Mouse (Mus musculus) spleen, postnatal 10 days (tissue): ENCODE data around the gene Gclc.

ENCODE experiments used
- DNase-seq, 2 experiments: peaks; one replicate each; pipeline ENCODE4 v3.0.0; 2021 to 2022; ENCODE audit warnings: low spot score in 2 of 2

The Gclc gene

GRCm38 (mm10) chr9:77783006-77783405, 28.7 kb downstream of the Gclc start:
- DNase-seq: peak in 1 of 2 experiments; percentile 35

- DNase-seq: no peak
Observed at GRCm38 (mm10) chr9:77785466-77785865, 31.1 kb downstream of the Gclc start.

GRCm38 (mm10) chr9:77787936-77788335, 33.6 kb downstream of the Gclc start:
- no peak for DNase-seq

- DNase-seq: no peak
Observed at GRCm38 (mm10) chr9:77789615-77790348, 35.4 kb downstream of the Gclc start.

GRCm38 (mm10) chr9:77793838-77794237, 39.5 kb downstream of the Gclc start:
- DNase-seq: no peak

- peak in 1 of 2 experiments; percentile 59 for DNase-seq
Observed at GRCm38 (mm10) chr9:77802461-77802860, 48.1 kb downstream of the Gclc start.

GRCm38 (mm10) chr9:77806426-77806825, 52.1 kb downstream of the Gclc start:
- no peak for DNase-seq

- DNase-seq: peak; percentile 72 to 84
Observed at GRCm38 (mm10) chr9:77806842-77807668, 52.7 kb downstream of the Gclc start.

GRCm38 (mm10) chr9:77808481-77808880, 54.1 kb downstream of the Gclc start:
- DNase-seq: no peak

- DNase-seq: no peak
Observed at GRCm38 (mm10) chr9:77818858-77819257, 64.5 kb downstream of the Gclc start.

- DNase-seq: no peak
Observed at GRCm38 (mm10) chr9:77819318-77819717, 65.0 kb downstream of the Gclc start.

- DNase-seq: no peak
Observed at GRCm38 (mm10) chr9:77820836-77821235, 66.5 kb downstream of the Gclc start.

GRCm38 (mm10) chr9:77825380-77825961, 71.1 kb downstream of the Gclc start:
- peak in 1 of 2 experiments; percentile 29 for DNase-seq

GRCm38 (mm10) chr9:77826237-77826636, 71.9 kb downstream of the Gclc start:
- no peak for DNase-seq

GRCm38 (mm10) chr9:77828531-77828965, 74.2 kb downstream of the Gclc start:
- no peak for DNase-seq

GRCm38 (mm10) chr9:77834259-77834993, 80.1 kb downstream of the Gclc start:
- peak in 1 of 2 experiments; percentile 25 for DNase-seq

GRCm38 (mm10) chr9:77835122-77835521, 80.8 kb downstream of the Gclc start:
- no peak for DNase-seq

GRCm38 (mm10) chr9:77835756-77836155, 81.4 kb downstream of the Gclc start:
- DNase-seq: no peak

GRCm38 (mm10) chr9:77838586-77838985, 84.3 kb downstream of the Gclc start:
- no peak for DNase-seq
